Mouse (Mus musculus) yolk sac, embryonic 10.5 days (tissue): Measurements from ENCODE around the gene Cd244a.

Source experiments
- DNase-seq: peaks from one replicate; pipeline ENCODE4 v3.0.0-alpha.2; 2017; ENCODE audit warnings: low spot score

The Cd244a gene

DNA sequence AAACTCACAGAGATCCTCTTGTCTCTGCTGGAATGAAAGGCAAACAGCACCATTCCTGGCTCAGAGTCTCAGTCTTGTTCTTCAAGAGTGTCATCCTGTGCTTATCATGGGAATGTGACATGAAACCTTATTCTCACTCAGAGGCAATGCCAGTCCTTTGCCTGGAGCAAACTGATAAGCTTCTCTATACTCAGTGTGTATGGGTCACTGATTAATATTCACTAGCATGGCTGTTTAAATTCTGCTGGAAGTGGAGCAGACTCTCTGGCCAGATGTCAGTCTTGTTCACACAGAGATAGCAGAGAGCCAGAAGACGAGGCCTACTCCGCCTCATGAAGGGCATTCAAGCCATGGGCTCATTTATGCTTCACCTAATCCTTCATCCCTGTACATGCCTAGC, 25.6 kb downstream of the Cd244a start:
- no peak for DNase-seq

DNA sequence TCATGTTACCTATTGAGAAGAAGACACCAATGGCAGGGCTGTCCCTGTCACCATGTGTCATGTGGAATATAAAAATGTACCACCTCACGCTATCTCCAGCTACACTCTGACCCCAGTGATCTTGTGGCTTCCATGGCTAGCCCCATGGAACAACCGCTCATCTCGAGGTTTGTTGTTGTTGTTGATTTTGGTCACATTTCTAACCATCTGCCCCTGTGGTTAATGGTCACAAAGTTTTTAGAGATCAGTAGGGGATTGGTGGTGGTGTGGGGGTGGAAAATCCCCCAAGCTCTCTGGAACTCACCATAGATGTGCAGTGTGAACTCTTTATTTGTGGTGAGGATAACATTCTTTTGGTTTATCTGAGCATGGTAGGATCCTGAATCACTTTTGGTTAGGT, 45.7 kb downstream of the Cd244a start:
- no peak for DNase-seq

DNA sequence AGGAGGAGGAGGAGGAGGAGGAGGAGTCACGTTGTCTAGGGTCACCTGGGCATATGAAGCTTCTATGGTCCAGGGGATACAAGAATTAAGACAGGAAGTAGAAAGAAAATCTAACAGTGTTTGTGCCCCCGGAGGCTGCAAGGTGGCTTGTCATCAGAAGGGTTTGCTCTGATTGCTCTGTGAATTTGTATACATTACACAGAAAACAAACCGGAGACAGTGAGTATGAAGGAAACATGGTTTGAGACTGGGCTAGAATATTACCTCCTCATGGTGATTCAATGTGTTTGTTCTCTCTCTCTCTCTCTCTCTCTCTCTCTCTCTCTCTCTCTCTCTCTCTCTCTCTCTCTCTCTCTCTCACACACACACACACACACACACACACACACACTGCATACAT, 47.7 kb downstream of the Cd244a start:
- DNase-seq, result no peak

DNA sequence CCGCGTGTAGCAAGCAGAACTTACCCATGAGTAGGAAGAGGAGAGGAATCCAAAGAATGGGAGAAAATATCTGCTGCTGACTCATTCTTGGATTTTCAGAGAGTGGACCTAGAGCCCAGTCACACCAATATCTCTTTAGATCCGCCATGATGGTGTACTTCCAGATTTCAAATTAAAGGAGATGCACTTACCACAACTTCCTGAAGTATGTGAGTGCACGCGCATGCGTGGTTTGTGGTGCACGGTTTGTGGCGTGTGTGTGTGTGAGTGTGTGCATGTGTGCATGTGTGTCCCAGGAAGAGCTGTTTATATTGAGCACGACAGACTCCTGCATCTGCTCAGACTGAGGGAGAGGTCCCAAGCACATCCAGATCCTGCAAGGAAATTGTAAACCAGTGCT, 48.2 kb downstream of the Cd244a start, which contains the start of gene Ly9:
Ly9 (minus strand) TSS at position 235 of the 400 bp plus-strand sequence.
- no peak for DNase-seq

DNA sequence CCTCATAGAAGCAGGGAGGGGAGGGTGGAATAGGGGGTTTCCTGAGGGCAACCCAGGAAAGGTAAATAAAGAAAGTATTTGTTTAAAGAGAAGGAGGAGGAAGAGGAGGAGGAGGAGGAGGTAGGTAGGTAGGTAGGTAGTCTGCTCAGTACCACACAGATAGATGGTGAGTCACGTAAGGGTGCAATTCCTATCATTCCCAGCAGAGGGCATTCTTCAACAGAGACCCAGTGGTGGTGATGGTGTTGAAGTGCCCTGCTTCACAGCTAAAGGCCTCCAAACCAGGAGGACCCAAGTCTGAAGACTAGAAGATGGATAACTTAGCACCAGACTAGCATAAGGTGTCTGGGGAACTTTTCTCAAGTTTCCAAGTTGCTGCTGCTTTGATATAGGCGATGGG, 51.0 kb downstream of the Cd244a start:
- DNase-seq, result no peak

DNA sequence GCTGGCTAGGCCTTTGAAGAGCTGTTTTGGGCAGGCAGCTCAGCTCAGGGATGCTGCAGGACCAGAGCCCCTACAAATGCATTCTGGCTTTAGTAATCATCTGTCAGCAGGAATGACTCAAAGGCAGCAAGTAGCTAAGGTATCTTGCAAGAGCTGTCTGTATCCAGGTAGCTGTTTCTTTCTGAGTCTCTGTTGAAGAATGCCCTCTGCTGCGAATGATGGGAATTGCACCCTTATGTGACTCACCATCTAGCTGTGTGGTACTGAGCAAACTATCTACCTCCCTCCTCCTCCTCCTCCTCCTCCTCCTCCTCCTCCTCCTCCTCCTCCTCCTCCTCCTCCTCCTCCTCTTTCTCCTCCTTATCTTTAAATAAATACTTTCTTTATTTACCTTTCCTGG, 51.8 kb downstream of the Cd244a start:
- no peak for DNase-seq

DNA sequence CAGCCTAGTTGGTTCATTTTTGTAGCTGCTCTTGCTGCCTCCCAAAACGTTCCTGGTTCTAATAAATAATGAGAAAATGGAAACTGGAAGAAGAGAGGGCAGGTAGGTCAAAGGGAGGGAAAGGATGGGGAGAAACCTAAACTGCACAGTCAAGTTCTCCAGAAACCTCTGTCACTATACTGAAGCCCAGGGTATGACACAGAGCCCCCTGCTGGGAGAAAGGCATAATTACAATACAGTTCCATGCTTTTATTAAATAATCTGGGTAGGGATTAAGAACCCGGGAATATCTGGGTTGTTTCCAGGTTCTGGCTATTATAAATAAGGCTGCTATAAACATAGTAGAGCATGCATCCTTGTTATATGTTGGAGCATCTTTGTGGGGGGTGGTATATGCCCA, 55.0 kb downstream of the Cd244a start:
- no peak for DNase-seq

DNA sequence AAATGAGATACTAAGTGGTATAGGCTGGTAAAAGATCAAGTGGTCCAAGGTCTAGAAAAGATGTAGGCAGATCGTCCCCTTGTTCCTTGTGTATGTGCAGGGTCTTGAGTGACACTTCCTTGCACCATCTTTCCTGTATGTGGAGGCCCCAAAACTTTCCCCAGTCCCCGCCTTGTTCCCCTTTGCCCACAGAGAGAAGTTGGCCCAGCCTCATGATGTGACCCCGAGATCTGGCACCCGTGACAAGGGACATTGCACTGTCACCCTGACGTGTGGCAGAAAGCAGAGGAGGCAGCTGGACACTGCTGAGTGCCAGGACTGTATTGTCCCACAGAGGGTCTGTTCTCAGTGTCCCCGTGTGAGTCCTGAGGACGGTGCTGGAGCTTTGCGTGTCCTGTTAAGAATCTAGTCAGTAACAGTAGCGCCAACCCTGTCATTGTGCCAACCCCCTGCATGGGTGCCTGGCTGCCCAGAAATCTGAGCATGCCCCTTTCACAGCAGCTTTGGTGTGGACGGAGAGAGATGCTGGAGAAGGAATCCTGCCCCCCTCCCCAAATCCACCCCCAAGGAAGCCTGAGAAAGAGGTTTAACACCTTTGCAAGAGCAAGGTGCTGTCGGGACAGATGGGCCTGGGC, 58.0 kb downstream of the Cd244a start:
- no peak for DNase-seq

DNA sequence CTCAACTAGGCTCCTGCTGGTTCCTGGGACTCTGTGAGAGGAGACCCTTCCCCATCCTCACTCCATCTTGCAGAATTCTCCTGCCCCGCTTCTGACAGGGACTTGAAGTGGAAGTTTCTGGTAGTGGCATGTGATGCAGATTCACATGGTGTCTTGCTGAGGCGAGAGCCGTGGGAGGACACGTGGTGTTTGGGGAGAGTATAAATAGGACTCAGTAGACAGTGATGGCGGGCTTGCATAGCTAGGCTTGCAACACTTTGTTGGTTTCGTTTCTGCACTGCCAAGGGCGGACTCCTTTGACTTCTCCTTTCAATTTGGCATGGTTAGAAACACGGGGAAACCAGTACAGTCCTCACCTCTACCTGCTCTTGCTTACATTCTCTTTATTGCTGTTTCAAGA, 60.0 kb downstream of the Cd244a start:
- no peak for DNase-seq

DNA sequence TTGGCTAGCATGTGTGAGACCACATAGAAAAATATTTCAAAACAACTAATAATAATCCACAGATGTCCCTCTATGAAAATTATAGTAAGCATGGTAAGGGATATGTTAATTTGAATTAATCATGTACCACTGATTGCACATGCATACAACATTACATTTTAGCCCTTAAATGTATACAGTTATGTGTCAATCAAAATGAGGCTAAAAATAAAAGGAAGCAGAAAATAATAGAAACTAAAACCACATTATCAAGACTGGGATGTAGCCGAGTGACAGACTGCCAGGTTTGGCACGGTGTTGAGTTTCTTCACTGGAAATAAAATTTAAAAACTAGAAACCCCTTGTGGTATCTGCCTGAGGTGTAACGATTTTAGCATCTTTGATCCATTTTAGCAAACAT, 60.7 kb downstream of the Cd244a start:
- no peak for DNase-seq

DNA sequence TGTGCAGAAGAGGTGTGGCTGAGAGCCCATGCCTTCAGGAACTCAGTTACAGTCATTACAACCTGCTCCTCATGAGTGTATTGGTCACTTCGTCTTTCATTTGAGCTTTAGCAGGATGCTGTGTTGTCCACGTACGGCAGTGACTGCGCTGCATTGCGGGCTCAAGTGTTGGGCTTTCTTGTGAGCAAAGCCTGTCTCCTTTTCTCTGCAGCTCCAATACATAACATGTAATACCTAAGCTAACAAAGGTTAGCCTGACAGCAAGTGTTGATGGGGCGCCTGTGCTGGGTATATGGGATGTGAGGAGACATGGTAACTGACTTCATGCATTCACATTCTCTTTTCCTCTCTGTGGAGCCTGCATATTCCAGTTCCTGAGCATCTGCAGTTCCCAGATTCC, 61.1 kb downstream of the Cd244a start:
- no peak for DNase-seq

DNA sequence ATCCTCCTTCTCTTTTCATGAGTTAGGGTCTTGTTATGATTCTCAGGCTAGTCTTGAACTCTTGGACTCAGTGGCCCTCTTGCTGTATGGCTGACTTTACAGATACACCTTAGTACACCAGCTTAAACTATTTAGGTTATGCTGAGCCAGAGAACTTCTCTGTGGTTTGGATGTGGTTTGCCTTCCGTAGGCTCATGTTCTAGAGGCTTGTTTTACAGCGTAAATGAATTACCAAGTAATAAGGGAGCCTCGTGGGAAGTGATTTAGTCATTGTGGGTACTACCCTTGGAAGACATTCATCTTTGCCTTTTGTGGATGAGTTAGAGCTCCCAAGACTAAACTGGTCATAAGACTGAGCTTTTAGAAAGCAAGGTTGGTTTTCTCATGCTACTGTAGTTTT, 68.8 kb downstream of the Cd244a start:
- DNase-seq, result no peak

DNA sequence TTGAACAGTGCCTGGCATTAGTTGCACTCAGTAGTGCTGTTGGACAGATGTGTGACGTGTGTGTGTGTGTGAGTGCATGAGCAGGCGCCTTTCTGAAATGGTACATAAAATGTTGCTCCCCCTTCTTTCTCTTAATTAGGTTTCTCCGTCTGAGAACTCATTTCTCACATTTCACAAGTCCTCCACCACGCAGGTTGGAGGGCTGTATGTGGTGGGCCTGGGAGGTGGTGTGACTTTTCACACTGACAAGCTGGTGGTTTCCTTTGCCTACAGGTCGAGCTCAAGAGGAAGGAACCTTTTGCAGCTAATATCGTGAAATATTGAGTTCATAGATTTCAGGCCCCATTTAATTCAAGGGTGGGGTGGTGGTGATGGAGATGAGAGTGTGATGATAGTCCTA, 70.2 kb downstream of the Cd244a start:
- DNase-seq, result no peak

DNA sequence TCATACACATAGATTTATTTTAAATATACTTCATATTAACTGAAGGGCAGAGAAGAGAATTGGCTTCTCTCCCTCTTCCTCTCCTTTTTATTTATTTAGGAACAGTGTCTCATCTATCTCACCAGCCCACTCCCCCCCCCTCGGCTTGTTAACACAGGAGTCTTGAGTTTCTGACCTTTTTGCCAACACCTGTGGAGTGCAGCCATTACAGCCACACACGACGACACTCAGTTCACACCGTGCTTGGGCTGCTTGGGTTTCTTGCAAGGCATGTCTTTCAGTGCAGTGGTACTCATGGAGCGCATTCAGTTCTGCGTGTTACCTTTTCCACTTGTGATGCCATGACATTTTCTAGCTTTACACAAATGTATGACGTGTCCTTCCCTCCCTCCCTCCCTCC, 71.0 kb downstream of the Cd244a start:
- DNase-seq, result no peak

DNA sequence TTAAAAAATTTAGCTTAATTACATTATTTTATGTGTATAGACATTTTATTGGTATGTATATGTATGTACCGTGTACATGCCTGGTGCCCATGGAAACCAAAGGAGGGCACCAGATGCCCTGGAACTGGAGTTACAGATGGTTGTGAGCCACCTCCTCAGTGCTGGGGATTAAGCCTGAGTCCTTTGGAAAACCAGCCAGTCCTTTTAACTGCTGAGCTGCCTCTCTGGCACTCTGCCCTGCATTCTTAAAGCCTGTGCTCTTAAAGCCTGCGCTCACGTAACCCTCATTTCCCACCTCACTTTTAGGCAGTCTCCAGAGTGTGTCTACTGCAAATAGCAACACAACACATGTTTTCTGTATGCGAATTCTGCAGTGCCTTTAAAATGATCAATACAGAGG, 71.9 kb downstream of the Cd244a start:
- no peak for DNase-seq

DNA sequence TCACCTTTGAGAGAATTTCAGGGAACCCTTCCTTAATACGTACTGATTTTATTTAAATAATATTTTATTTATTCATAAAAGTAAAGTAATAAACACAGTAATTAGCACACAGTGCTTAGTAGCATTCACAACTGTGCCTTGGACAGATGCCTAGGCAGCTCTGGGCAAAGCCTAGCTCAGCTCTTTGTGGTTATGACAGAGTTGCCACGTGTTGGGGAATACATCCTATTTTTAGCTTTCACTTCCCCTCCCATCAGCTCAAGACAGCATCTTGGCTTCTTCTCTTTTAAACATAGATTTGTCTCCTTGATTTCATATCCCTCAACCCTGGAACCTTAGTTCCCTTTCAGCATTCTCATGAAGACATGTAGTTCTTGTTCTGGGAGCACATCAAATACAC, 72.5 kb downstream of the Cd244a start:
- DNase-seq, result no peak

DNA sequence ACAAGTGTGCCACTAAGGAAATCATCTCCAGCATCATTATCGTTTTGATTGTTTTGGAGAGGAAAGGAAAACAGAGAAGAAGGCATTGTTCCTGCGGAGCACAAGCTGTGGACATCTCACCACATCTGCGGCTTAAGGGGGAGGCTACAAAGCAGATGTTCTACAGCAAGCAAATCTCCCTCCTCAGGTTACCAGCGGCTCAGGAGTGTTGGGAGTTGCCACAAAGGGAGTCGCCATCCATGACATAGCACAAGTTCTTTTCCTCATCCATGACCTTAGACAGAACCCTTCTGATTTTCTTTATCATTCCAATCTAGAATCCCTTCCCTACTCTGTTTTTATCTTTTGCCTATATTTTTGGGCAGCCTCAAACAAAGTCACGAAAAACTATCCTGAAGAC, 76.7 kb downstream of the Cd244a start:
- no peak for DNase-seq

DNA sequence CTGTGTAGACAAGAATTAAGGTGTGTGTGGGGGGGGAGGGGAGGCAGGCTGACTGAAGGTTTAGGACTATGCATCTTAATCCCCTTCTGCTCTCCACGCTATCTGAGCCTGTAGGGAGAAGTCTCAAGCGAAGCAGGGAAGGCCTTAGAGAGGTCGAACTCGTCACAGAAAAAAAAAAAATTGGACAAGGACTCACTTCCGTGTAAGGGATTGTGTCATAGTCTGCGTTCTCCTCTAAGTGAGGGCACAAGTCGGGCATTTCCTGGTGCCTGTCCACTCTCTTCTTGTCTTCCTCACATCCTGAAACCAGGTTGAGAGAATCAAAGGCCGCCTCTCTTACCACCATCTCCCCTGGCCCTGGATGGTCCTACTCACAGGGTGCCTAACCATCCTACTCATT, 78.1 kb downstream of the Cd244a start:
- no peak for DNase-seq

DNA sequence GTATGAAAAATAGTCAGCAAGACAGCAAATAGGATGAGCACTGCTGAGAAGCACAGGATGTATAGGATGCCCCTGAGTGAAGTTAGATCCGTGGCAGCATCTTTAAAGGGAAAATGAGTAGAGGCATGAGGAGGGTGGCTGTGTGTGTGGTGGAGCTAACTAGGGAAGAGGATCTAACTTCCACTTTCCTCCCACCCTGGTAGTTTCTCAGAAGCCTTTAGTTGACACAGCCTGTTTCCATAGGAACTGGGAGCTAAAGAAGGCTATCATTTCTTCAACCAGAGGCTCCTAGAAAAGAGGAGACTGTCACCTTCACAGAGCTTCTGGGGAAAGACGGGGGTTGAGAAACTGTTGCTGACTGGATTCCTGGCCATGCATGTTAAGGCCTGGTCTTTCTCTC, 79.7 kb downstream of the Cd244a start:
- no peak for DNase-seq

DNA sequence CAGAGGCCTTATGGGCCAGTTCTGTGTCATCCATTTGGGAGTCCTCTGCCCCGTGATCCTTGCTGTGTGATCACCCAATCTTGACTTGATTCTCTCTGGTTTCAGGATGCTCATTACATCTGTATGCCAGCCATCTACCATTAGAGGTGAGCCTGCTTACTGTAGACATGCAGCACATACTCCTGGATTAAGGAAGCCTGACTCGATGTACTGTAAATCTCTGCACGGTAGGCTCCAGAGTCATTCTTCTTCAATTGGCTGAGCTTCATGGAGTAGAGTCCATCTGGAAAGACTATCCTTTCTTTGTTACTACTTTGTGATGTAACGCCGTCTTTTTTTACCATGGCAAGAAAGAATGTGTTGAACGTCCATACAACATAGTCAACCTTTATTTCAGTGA, 81.8 kb downstream of the Cd244a start:
- DNase-seq, result no peak

DNA sequence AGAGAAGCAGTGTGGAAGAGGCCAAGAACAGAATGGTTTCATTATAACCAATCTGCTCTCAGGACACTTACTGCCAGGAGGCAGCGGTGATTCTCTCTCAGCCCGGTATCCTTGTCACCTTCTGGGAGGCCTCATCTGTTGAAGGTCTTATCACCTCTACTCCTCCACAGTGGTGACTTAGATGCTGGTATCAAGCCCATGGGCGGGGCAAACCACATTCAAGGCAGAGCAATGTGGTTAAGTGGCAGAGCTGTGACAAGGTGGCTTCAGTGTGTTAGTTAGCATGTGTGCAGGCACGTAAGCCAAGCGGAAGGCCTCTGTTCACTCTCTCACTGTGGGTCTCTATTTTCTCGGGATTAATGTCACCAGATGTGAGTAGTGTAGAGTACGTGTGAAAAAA, 84.6 kb downstream of the Cd244a start:
- no peak for DNase-seq

DNA sequence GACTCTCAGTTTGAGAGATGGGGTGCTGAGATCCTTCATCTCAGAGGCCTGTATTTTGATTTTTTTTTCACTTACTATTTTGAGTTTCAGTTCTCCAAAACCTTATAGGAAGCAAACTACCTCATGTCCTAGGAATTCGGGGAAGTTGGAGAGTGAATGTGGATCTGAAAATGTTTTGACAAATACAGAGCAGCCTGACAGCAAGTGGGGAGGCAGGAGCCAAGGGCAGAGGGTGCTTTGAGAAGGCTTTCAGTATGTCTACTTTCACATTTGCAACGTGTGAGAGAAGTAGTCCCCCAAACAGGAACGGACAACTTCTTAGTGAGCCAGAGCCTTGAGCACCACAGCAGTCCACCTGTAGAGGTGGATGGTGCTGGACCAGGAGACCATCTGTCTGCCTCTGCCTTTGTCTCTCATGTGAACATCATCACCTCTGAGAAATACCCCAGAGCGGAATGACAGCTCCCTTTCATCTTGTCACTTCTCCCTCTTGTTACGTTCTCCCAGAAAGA, 87.5 kb downstream of the Cd244a start:
- DNase-seq, result no peak

DNA sequence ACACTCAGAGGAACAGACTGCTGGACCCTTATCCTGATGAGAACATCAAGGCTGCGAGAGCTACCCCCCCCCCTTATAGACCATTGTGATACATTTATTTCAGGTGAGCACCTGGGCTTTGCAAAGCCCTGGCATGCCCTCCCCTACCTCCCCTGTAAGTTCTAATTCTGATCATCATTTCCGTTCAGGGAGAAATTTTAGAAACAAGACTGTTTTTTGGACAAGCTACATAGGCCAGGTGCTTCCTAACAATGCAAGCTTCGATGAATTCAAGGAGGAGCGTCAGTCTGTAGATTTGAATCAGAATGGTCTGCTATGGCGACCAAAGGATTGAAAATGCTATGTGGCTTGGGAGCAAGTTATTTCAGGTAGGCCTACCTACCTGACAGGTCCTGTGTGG, 88.7 kb downstream of the Cd244a start:
- no peak for DNase-seq

DNA sequence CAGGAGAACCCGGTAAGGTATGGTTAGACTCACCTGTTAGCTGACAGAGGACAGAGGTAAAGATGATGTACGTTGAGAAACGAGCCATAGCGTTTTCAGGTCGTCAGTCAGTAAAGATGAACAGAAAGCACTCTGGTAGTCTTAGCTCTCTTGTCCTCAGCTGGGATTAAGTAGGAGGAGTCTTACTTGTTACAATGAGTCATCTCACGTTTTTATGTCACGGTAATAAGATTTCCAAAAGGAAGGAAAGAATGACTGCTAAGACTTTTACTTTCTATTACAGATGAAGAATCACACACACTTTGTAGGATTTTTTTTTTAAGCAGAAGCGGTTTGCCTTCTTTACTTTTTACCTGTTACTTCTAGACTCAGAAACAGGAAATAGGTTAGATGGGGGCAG, 89.8 kb downstream of the Cd244a start:
- DNase-seq, result no peak

DNA sequence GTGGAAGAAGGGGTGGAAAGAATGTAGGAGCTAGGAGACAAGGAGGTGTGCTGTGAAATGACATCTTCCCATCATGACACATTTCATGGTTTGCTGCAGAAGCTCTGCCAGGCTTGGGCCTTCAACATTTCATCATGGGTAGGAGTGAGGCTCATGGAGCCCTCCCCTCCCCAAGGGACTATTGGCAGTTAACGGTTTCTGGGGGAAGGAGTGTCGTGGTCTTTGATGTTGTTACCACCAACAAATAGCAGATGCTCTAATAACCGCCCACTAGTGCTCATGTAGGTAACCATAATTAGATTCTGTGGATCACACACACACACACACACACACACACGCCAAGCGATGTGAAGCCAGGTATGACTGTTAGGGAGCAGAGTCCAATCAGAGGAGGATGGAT, 93.7 kb downstream of the Cd244a start, which contains the start of gene Slamf7:
Slamf7 (minus strand) TSS at position 302 of the 400 bp plus-strand sequence.
- DNase-seq, result no peak
